Mouse (Mus musculus): Measurements from ENCODE around the gene Aloxe3.
"Not testable (repeated sequence)": the region's sequence is repeated elsewhere in the genome, so short reads cannot be mapped to it uniquely, and the experiment has no call there.

The Aloxe3 gene

GRCm38 (mm10) chr11:69125852-69125918 lies at the start of gene Aloxe3:
Gene Aloxe3, plus strand, starts transcription at chr11:69125896.
- DNase-seq (ENCODE audit: low read depth in 2 of 2, low spot score in 2 of 2), result no peak

- DNase-seq (ENCODE audit: low read depth in 2 of 2, low spot score in 2 of 2), result no peak
Measured at GRCm38 (mm10) chr11:69076572-69076971, 49.1 kb upstream of the Aloxe3 start.

- no peak for DNase-seq (ENCODE audit: low read depth in 2 of 2, low spot score in 2 of 2)
Measured at GRCm38 (mm10) chr11:69077316-69077715, 48.4 kb upstream of the Aloxe3 start.

GRCm38 (mm10) chr11:69078041-69078440 lies 47.7 kb upstream of the Aloxe3 start:
- DNase-seq (ENCODE audit: low read depth in 2 of 2, low spot score in 2 of 2), result no peak

- no peak for DNase-seq (ENCODE audit: low read depth in 2 of 2, low spot score in 2 of 2)
Measured at GRCm38 (mm10) chr11:69078805-69079438, 46.8 kb upstream of the Aloxe3 start.

- DNase-seq (ENCODE audit: low read depth in 2 of 2, low spot score in 2 of 2), result no peak
Measured at GRCm38 (mm10) chr11:69080102-69080854, 45.4 kb upstream of the Aloxe3 start.

- DNase-seq (ENCODE audit: low read depth in 2 of 2, low spot score in 2 of 2), result no peak
Measured at GRCm38 (mm10) chr11:69080855-69081222, 44.9 kb upstream of the Aloxe3 start.

GRCm38 (mm10) chr11:69081613-69082012 lies 44.1 kb upstream of the Aloxe3 start:
- no peak for DNase-seq (ENCODE audit: low read depth in 2 of 2, low spot score in 2 of 2)

GRCm38 (mm10) chr11:69085608-69086007 lies 40.1 kb upstream of the Aloxe3 start:
- DNase-seq (ENCODE audit: low read depth in 2 of 2, low spot score in 2 of 2), result no peak

- no peak for DNase-seq (ENCODE audit: low read depth in 2 of 2, low spot score in 2 of 2)
Measured at GRCm38 (mm10) chr11:69086390-69086789, 39.3 kb upstream of the Aloxe3 start.

- no peak for DNase-seq (ENCODE audit: low read depth in 2 of 2, low spot score in 2 of 2)
Measured at GRCm38 (mm10) chr11:69087082-69087481, 38.6 kb upstream of the Aloxe3 start.

GRCm38 (mm10) chr11:69087597-69087996 lies 38.1 kb upstream of the Aloxe3 start:
- no peak for DNase-seq (ENCODE audit: low read depth in 2 of 2, low spot score in 2 of 2)

- DNase-seq (ENCODE audit: low read depth in 2 of 2, low spot score in 2 of 2), result peak; percentile 87 to 88
Measured at GRCm38 (mm10) chr11:69088103-69088855, 37.4 kb upstream of the Aloxe3 start, which contains the start of gene Vamp2. Gene Vamp2, plus strand, starts transcription at chr11:69088490.

GRCm38 (mm10) chr11:69088856-69089615 lies 36.7 kb upstream of the Aloxe3 start:
- DNase-seq (ENCODE audit: low read depth in 2 of 2, low spot score in 2 of 2), result no peak

- no peak for DNase-seq (ENCODE audit: low read depth in 2 of 2, low spot score in 2 of 2)
Measured at GRCm38 (mm10) chr11:69089616-69090290, 35.9 kb upstream of the Aloxe3 start.

- no peak for DNase-seq (ENCODE audit: low read depth in 2 of 2, low spot score in 2 of 2)
Measured at GRCm38 (mm10) chr11:69090367-69090766, 35.3 kb upstream of the Aloxe3 start.

GRCm38 (mm10) chr11:69091566-69092385 lies 33.9 kb upstream of the Aloxe3 start:
- no peak for DNase-seq (ENCODE audit: low read depth in 2 of 2, low spot score in 2 of 2)

- DNase-seq (ENCODE audit: low read depth in 2 of 2, low spot score in 2 of 2), result peak; percentile 90 to 93
Measured at GRCm38 (mm10) chr11:69092386-69092751, 33.3 kb upstream of the Aloxe3 start.

GRCm38 (mm10) chr11:69092871-69093270 lies 32.8 kb upstream of the Aloxe3 start:
- DNase-seq (ENCODE audit: low read depth in 2 of 2, low spot score in 2 of 2), result no peak

- DNase-seq (ENCODE audit: low read depth in 2 of 2, low spot score in 2 of 2), result not testable (repeated sequence)
Measured at GRCm38 (mm10) chr11:69093856-69094255, 31.8 kb upstream of the Aloxe3 start.
